Comparison of ENCODE assay signal across 8 mouse cellular contexts in the genomic region with DNA sequence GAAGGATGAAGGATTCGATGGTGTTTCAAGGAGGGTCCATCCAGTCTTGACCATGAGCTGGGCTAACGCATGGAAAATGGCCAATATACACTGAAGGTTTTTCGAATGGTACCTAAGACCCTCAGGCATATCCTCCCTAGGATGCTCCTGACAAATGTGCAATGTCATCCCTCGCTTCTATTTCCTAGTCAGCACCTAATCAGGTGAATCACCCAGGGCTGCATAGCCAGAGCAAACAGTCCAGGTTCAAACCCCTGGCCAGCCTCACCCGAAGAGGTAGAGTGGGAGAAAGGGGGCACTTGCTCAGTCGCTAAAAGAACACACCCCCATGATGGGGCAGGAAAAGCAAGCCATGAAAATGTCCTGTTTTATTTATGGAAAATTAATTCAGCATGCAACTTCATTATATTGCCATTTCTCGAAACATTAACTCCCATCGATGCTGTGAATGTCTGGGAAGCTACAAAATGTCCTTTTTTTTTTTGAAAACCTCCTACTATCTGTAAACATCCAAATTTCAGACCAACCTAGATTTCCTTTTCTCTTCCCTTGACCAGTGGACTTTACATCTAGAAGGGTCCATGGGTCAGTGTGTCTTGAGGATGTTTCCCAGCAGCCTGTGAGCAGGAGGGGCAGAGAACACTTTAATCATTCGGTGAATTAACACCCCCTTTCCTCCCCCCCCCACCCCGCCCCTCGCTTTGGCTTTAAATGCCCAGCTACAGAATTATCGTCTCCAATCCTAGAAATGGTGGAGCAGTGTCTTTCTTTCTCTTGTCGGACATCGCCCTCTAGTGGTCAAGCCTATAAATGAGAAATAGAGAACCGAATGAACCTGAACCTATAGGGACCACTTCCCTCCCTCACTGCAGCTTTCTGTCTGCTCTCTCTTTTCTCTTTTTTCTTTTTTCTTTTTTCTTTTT.
DNase-seq lines count a peak whose midpoint lies in the region; ATAC-seq and TF ChIP-seq lines count a peak whose summit lies in the region.

No protein-coding gene starts in this region.

- TF ChIP-seq CTCF in E14TG2a.4 (conservative IDR thresholded peaks at IDR 0.05; ENCODE audit: low read length) = peak; percentile 31; the same call in 1 of the 2 replicates

- peaks cover 6% of the 10 kb centered on the region; the same call in 1 of the 2 replicates for H3K27me3 ChIP-seq in E14TG2a.4 (ENCODE audit: insufficient read depth, low read length)
- H3K27me3 ChIP-seq in lung, embryonic 16.5 days (ENCODE audit: control insufficient read depth, insufficient read depth, low read depth, low read length) = no peaks in the 10 kb centered on the region

- no peak overlapping the region for H3K4me3 ChIP-seq in E14TG2a.4 (replicated peaks; ENCODE audit: low read length)
- no peak overlapping the region for H3K4me3 ChIP-seq in lung, embryonic 16.5 days (ENCODE audit: low read length)

- peak; percentile 50 for DNase-seq in adrenal gland, adult 18-20 months (ENCODE audit: low spot score in 2 of 2)
- peak; percentile 87 for DNase-seq in embryo, embryonic 10 days (ENCODE audit: low spot score)
- peak; percentile 78 to 88 for DNase-seq in heart, postnatal 10 days
- DNase-seq in kidney, postnatal 36 days = peak; percentile 56 to 68
- peak; percentile 88 for DNase-seq in retina, postnatal 1 day

- 33% methylated on average over 15 of the region's 15 CpGs for WGBS in lung, embryonic 16.5 days

- peak; percentile 45; the same call in 1 of the 2 replicates for ATAC-seq in lung, embryonic 16.5 days (ENCODE audit: low read depth)
- no peak for ATAC-seq in activated CD4-positive, CD25-positive, alpha-beta regulatory T cell, adult 4 months

- H3K9me3 ChIP-seq in E14TG2a.4 (ENCODE audit: low read length) = no peaks in the 10 kb centered on the region
- H3K9me3 ChIP-seq in lung, embryonic 16.5 days (ENCODE audit: control insufficient read depth, low read length) = no peaks in the 10 kb centered on the region

- H3K4me1 ChIP-seq in E14TG2a.4 (replicated peaks; ENCODE audit: low read depth, low read length) = no peaks in the 10 kb centered on the region
- no peaks in the 10 kb centered on the region for H3K4me1 ChIP-seq in lung, embryonic 16.5 days (replicated peaks; ENCODE audit: control insufficient read depth, insufficient read depth, low read length)

- no peak overlapping the region for H3K27ac ChIP-seq in lung, embryonic 16.5 days (ENCODE audit: low read length)

- H3K36me3 ChIP-seq in E14TG2a.4 (ENCODE audit: insufficient read depth, low read length) = no peaks in the 10 kb centered on the region
- no peaks in the 10 kb centered on the region for H3K36me3 ChIP-seq in lung, embryonic 16.5 days (ENCODE audit: control insufficient read depth, insufficient read depth, low read length)

- intact Hi-C loops in heart, postnatal 10 days (cut with DNase I) = loop anchor here (1.0 kb wide), 3 partner anchors 495 to 564 kb away; no protein-coding TSS in a partner anchor

- H3K4me2 ChIP-seq in lung, embryonic 16.5 days (ENCODE audit: low read depth, low read length) = no peak overlapping the region

- H3K9ac ChIP-seq in lung, embryonic 16.5 days (ENCODE audit: low read length) = no peak overlapping the region
